Mouse (Mus musculus) thymus, adult 2 months (tissue): ENCODE data around the gene Pgp.

Experiments used
- CTCF ChIP-seq: fragments of 200-500 bp; IDR thresholded peaks from 2 replicates; pipeline ENCODE4 v1.5.1; 2012; ENCODE audit warnings: mild to moderate bottlenecking, control low read depth, low read length, moderate library complexity, borderline replicate concordance; ENCODE audit not compliant: control insufficient read depth, poor library complexity, insufficient read depth; ENCODE audit errors: extremely low read depth
- POLR2A ChIP-seq: fragments of 200-500 bp; IDR thresholded peaks from 2 replicates; pipeline ENCODE4 v1.6.1; 2012; ENCODE audit warnings: mild to moderate bottlenecking, low read length, control low read depth, moderate library complexity; ENCODE audit not compliant: control insufficient read depth, poor library complexity, insufficient read depth; ENCODE audit errors: extremely low read depth

DNA sequence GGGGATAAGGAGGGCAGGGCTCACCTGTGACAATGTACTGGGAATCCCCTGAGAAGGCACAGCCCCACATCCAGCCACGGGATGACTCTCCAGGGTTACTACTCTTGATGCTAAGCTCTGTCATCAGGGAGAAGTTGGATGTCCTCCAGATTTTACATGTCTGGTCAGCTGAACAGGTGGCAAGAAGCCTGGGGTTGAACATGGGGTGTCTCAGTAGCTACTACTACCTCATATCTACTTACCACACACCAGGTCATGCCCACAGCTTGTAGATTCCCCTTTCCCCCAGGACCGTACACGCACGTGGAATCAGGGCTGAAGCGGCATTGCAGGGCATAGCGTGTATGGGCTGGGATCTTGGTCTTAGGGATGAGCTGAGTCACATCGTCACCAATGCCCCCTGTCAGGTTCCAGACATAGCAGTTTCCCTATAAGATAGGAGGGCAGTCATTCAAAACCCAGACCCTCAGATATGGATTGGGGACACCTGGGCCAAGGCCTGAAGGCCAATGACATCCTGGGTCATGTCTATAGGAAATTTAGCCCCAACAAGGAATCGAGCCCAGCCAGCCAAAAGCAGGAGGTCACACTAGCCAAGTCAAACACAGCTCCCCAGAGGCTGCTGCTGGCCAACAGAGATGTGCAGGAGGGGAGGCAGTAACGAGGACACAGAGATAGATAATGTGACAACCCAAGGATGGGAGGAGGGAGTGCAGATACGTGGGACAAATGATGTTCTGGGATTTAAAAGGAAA is 6.0 kb downstream of the Pgp start:
- no peak for TF ChIP-seq CTCF
- TF ChIP-seq POLR2A = no peak
